Comparison of ENCODE assay signal across 8 mouse cellular contexts in genomic region chr19:46135297-46135696, GRCm38 (mm10). TPM values are rescaled to one million over a fixed set of nuclear protein-coding genes. Genes with fewer than 3 reads are reported as not detected.
DNase-seq lines count a peak whose midpoint lies in the region; ATAC-seq lines count a peak whose summit lies in the region.

No protein-coding gene starts in this region.

- peaks cover 84% of the 10 kb centered on the region for H3K27me3 ChIP-seq in embryonic facial prominence, embryonic 14.5 days (replicated peaks; ENCODE audit: control insufficient read depth, insufficient read depth, low read length)
- peaks cover 100% of the 10 kb centered on the region for H3K27me3 ChIP-seq in limb, embryonic 12.5 days
- peaks cover 69% of the 10 kb centered on the region for H3K27me3 ChIP-seq in midbrain, embryonic 15.5 days (replicated peaks)

- H3K4me2 ChIP-seq in embryonic facial prominence, embryonic 14.5 days (ENCODE audit: low read depth, low read length): peak overlapping the region; percentile 99
- H3K4me2 ChIP-seq in limb, embryonic 12.5 days: peak overlapping the region; percentile 99
- H3K4me2 ChIP-seq in midbrain, embryonic 15.5 days: peak overlapping the region; percentile 99

- H3K9ac ChIP-seq in embryonic facial prominence, embryonic 14.5 days (ENCODE audit: low read depth, low read length): 0 out of 2 replicates have a peak overlapping the region, but pooled peaks have one; percentile 57
- H3K9ac ChIP-seq in limb, embryonic 12.5 days (replicated peaks): peak overlapping the region; percentile 58; the same call in 1 of the 2 replicates
- peak overlapping the region; percentile 56; the same call in 1 of the 2 replicates for H3K9ac ChIP-seq in midbrain, embryonic 15.5 days

- peak overlapping the region; percentile 53 for H3K4me3 ChIP-seq in embryonic facial prominence, embryonic 14.5 days (ENCODE audit: low read depth, low read length)
- H3K4me3 ChIP-seq in limb, embryonic 12.5 days (replicated peaks): peak overlapping the region; percentile 59
- peak overlapping the region; percentile 61 for H3K4me3 ChIP-seq in midbrain, embryonic 15.5 days

- peak; percentile 58 for DNase-seq in 3134 (ENCODE audit: extremely low read depth, insufficient read length, low spot score)
- peak; percentile 65 to 84 for DNase-seq in adrenal gland, postnatal 4 days (ENCODE audit: low spot score in 2 of 2)
- peak; percentile 90 for DNase-seq in embryonic facial prominence, embryonic 14.5 days (ENCODE audit: low spot score)
- DNase-seq in heart, adult 8-10 months (ENCODE audit: low spot score): peak; percentile 88
- DNase-seq in kidney, adult 8-10 months: peak; percentile 83 to 93
- DNase-seq in spleen, adult 18-20 months: peak; percentile 70 to 91

- WGBS in embryonic facial prominence, embryonic 14.5 days: 2% methylated on average over 12 of the region's 12 CpGs
- 2% methylated on average over 12 of the region's 12 CpGs for WGBS in limb, embryonic 12.5 days
- 2% methylated on average over 12 of the region's 12 CpGs for WGBS in midbrain, embryonic 15.5 days

- H3K4me1 ChIP-seq in embryonic facial prominence, embryonic 14.5 days (ENCODE audit: control insufficient read depth, insufficient read depth, low read length): peaks cover 11% of the 10 kb centered on the region
- H3K4me1 ChIP-seq in limb, embryonic 12.5 days (replicated peaks): peaks cover 28% of the 10 kb centered on the region
- peaks cover 27% of the 10 kb centered on the region for H3K4me1 ChIP-seq in midbrain, embryonic 15.5 days

- no peak overlapping the region for H3K27ac ChIP-seq in embryonic facial prominence, embryonic 14.5 days (replicated peaks; ENCODE audit: low read depth, low read length)
- no peak overlapping the region for H3K27ac ChIP-seq in limb, embryonic 12.5 days
- no peak overlapping the region for H3K27ac ChIP-seq in midbrain, embryonic 15.5 days

- H3K36me3 ChIP-seq in embryonic facial prominence, embryonic 14.5 days (ENCODE audit: control insufficient read depth, insufficient read depth, low read length): no peaks in the 10 kb centered on the region
- H3K36me3 ChIP-seq in limb, embryonic 12.5 days: no peaks in the 10 kb centered on the region
- H3K36me3 ChIP-seq in midbrain, embryonic 15.5 days (replicated peaks): no peaks in the 10 kb centered on the region

- peak; percentile 85 for ATAC-seq in embryonic facial prominence, embryonic 14.5 days (ENCODE audit: low read depth)
- peak; percentile 57; the same call in 1 of the 2 replicates for ATAC-seq in limb, embryonic 12.5 days (ENCODE audit: insufficient number of reproducible peaks, insufficient read depth, low FRiP score, low TSS enrichment, low read depth)
- peak; percentile 76 for ATAC-seq in midbrain, embryonic 15.5 days (replicated peaks)

- H3K9me3 ChIP-seq in embryonic facial prominence, embryonic 14.5 days (ENCODE audit: control insufficient read depth, low read length): no peaks in the 10 kb centered on the region
- H3K9me3 ChIP-seq in limb, embryonic 12.5 days: no peaks in the 10 kb centered on the region
- H3K9me3 ChIP-seq in midbrain, embryonic 15.5 days: no peaks in the 10 kb centered on the region

RNA-seq across cellular contexts. Expression of gene Elovl3, which starts 3.6 kb away (rescaled TPM):
- total RNA-seq in adrenal gland, postnatal 4 days (2021): under 1 TPM; 0.31 to 0.93 TPM
- polyA plus RNA-seq in embryonic facial prominence, embryonic 14.5 days (2014; fragmentation: Nextera tagmentation; extraction: Ambion mirVana): 1.1 and 1.4 TPM in 2 replicates
- total RNA-seq in heart, adult 8-10 months (2022): under 1 TPM in 1 of 4 experiments, not detected in 3; 0.19 TPM
- 0.40 and 0.53 TPM in 2 replicates for polyA plus RNA-seq in limb, embryonic 12.5 days (2016; fragmentation: Nextera tagmentation; extraction: Ambion mirVana)
- 0.49 and 0.52 TPM in 2 replicates for polyA plus RNA-seq in midbrain, embryonic 15.5 days (2015; fragmentation: Nextera tagmentation; extraction: Ambion mirVana)

RNA-seq across cellular contexts. Expression of gene Pitx3, which starts 12.8 kb away (rescaled TPM):
- total RNA-seq in adrenal gland, postnatal 4 days (2021): 1 to 10 TPM in 1 of 2 experiments, under 1 TPM in 1; 0.56 to 2.0 TPM
- 10.5 and 13.1 TPM in 2 replicates for polyA plus RNA-seq in embryonic facial prominence, embryonic 14.5 days (2014; fragmentation: Nextera tagmentation; extraction: Ambion mirVana)
- total RNA-seq in heart, adult 8-10 months (2022): 1 to 10 TPM in 2 of 4 experiments, under 1 TPM in 2; 0.34 to 1.7 (median 1.1) TPM
- polyA plus RNA-seq in limb, embryonic 12.5 days (2016; fragmentation: Nextera tagmentation; extraction: Ambion mirVana): 8.7 and 9.5 TPM in 2 replicates
- 4.5 and 6.2 TPM in 2 replicates for polyA plus RNA-seq in midbrain, embryonic 15.5 days (2015; fragmentation: Nextera tagmentation; extraction: Ambion mirVana)

RNA-seq across cellular contexts. Expression of gene Gbf1, which starts 17.0 kb away (rescaled TPM):
- total RNA-seq in adrenal gland, postnatal 4 days (2021): 10 to 100 TPM; 64.2 to 77.1 TPM
- polyA plus RNA-seq in embryonic facial prominence, embryonic 14.5 days (2014; fragmentation: Nextera tagmentation; extraction: Ambion mirVana): 57.3 and 60.4 TPM in 2 replicates
- total RNA-seq in heart, adult 8-10 months (2022): 10 to 100 TPM; 37.7 to 45.6 (median 41.9) TPM
- polyA plus RNA-seq in limb, embryonic 12.5 days (2016; fragmentation: Nextera tagmentation; extraction: Ambion mirVana): 57.4 and 63.0 TPM in 2 replicates
- polyA plus RNA-seq in midbrain, embryonic 15.5 days (2015; fragmentation: Nextera tagmentation; extraction: Ambion mirVana): 79.0 and 83.0 TPM in 2 replicates

RNA-seq across cellular contexts. Expression of gene Nolc1, which starts 59.6 kb away (rescaled TPM):
- 10 to 100 TPM; 44.7 to 46.2 TPM for total RNA-seq in adrenal gland, postnatal 4 days (2021)
- 77.1 and 82.2 TPM in 2 replicates for polyA plus RNA-seq in embryonic facial prominence, embryonic 14.5 days (2014; fragmentation: Nextera tagmentation; extraction: Ambion mirVana)
- 10 to 100 TPM; 18.4 to 19.6 (median 18.7) TPM for total RNA-seq in heart, adult 8-10 months (2022)
- polyA plus RNA-seq in limb, embryonic 12.5 days (2016; fragmentation: Nextera tagmentation; extraction: Ambion mirVana): 107 TPM in 2 replicates
- 65.5 and 70.3 TPM in 2 replicates for polyA plus RNA-seq in midbrain, embryonic 15.5 days (2015; fragmentation: Nextera tagmentation; extraction: Ambion mirVana)
